Mouse (Mus musculus): ENCODE measurements at regions not wholly inside any gene's neighbourhood (a gene's known extent, or its start where the extent isn't known, plus 50 kb on each side); places are given as distances from the start of the nearest gene placed in this dataset.
A peak's percentile ranks its signal among the peaks of the same experiment; 100 is the strongest.

- DNase-seq (ENCODE audit: low read depth, low spot score) = no peak
Observed at GRCm38 (mm10) chr3:52644178-52645128, 372.6 kb downstream of the Cog6 start.

- no peak for DNase-seq (ENCODE audit: low read depth, low spot score)
Observed at GRCm38 (mm10) chr3:52643796-52644177, 373.2 kb downstream of the Cog6 start.

GRCm38 (mm10) chr3:52643100-52643551 lies 373.9 kb downstream of the Cog6 start:
- DNase-seq (ENCODE audit: low read depth, low spot score) = no peak

GRCm38 (mm10) chr3:52641226-52642181 lies 373.4 kb downstream of the Foxo1 start:
- DNase-seq (ENCODE audit: low read depth, low spot score) = peak; percentile 69

GRCm38 (mm10) chr3:52640250-52641147 lies 372.4 kb downstream of the Foxo1 start:
- DNase-seq (ENCODE audit: low read depth, low spot score) = no peak

- DNase-seq (ENCODE audit: low read depth, low spot score) = no peak
Observed at GRCm38 (mm10) chr3:52638816-52639215, 370.7 kb downstream of the Foxo1 start.

- DNase-seq (ENCODE audit: low read depth, low spot score) = peak; percentile 40
Observed at GRCm38 (mm10) chr3:52634353-52634752, 366.2 kb downstream of the Foxo1 start.

GRCm38 (mm10) chr3:52633491-52634100 lies 365.5 kb downstream of the Foxo1 start:
- DNase-seq (ENCODE audit: low read depth, low spot score) = no peak

GRCm38 (mm10) chr3:52632635-52633034 lies 364.5 kb downstream of the Foxo1 start:
- DNase-seq (ENCODE audit: low read depth, low spot score) = no peak

- DNase-seq (ENCODE audit: low read depth, low spot score) = no peak
Observed at GRCm38 (mm10) chr3:52630209-52630608, 362.1 kb downstream of the Foxo1 start.

- no peak for DNase-seq (ENCODE audit: low read depth, low spot score)
Observed at GRCm38 (mm10) chr3:52625125-52625524, 357.0 kb downstream of the Foxo1 start.

- no peak for DNase-seq (ENCODE audit: low read depth, low spot score)
Observed at GRCm38 (mm10) chr3:52622530-52622929, 354.4 kb downstream of the Foxo1 start.

- DNase-seq (ENCODE audit: low read depth, low spot score) = no peak
Observed at GRCm38 (mm10) chr3:52621936-52622335, 353.8 kb downstream of the Foxo1 start.

- DNase-seq (ENCODE audit: low read depth, low spot score) = no peak
Observed at GRCm38 (mm10) chr3:52618925-52619224, 350.7 kb downstream of the Foxo1 start.

GRCm38 (mm10) chr3:52618212-52618924 lies 350.2 kb downstream of the Foxo1 start:
- no peak for DNase-seq (ENCODE audit: low read depth, low spot score)

- no peak for DNase-seq (ENCODE audit: low read depth, low spot score)
Observed at GRCm38 (mm10) chr3:52617413-52618149, 349.4 kb downstream of the Foxo1 start.

- DNase-seq (ENCODE audit: low read depth, low spot score) = no peak
Observed at GRCm38 (mm10) chr3:52611881-52612280, 343.7 kb downstream of the Foxo1 start.

- no peak for DNase-seq (ENCODE audit: low read depth, low spot score)
Observed at GRCm38 (mm10) chr3:52610466-52610865, 342.3 kb downstream of the Foxo1 start.

GRCm38 (mm10) chr3:52608086-52608426 lies 339.9 kb downstream of the Foxo1 start:
- DNase-seq (ENCODE audit: low read depth, low spot score) = no peak

All from skeletal muscle tissue, adult 2 months (tissue).